Mouse (Mus musculus) midbrain, embryonic 16.5 days (tissue): ENCODE data around the gene Fzr1. TPM values are rescaled to one million over a fixed set of nuclear protein-coding genes. Genes with fewer than 3 reads are reported as not detected.

Experiments used
- ATAC-seq: fragments of 200-750 bp; cut with Nextera tagmentation; 2 replicates; pipeline ENCODE4 v1.8.0; 2017; ENCODE audit warnings: moderate TSS enrichment
- H3K27ac ChIP-seq: fragments of 300-500 bp; sonication (generic); 2 replicates; pipeline ENCODE4 v1.5.1; 2014; ENCODE audit warnings: mild to moderate bottlenecking, low read length, mixed read lengths
- H3K27me3 ChIP-seq: fragments of 300-500 bp; sonication (generic); 2 replicates; pipeline ENCODE4 v1.6.1; 2014; ENCODE audit warnings: low read depth, low read length, mixed read lengths; ENCODE audit not compliant: control insufficient read depth, insufficient read depth
- H3K36me3 ChIP-seq: fragments of 300-500 bp; sonication (generic); 2 replicates; pipeline ENCODE4 v1.6.1; 2014; ENCODE audit warnings: mild to moderate bottlenecking, low read length, moderate library complexity, mixed read lengths; ENCODE audit not compliant: control insufficient read depth, insufficient read depth
- H3K4me1 ChIP-seq: fragments of 300-500 bp; sonication (generic); 2 replicates; pipeline ENCODE4 v1.6.1; 2014; ENCODE audit warnings: mild to moderate bottlenecking, low read length, mixed read lengths; ENCODE audit not compliant: control insufficient read depth, insufficient read depth
- H3K4me2 ChIP-seq: fragments of 300-500 bp; sonication (generic); 2 replicates; pipeline ENCODE4 v1.6.1; 2014; ENCODE audit warnings: mild to moderate bottlenecking, low read length, mixed read lengths
- H3K4me3 ChIP-seq: fragments of 300-500 bp; sonication (generic); 2 replicates; pipeline ENCODE4 v1.5.1; 2014; ENCODE audit warnings: low read depth, mild to moderate bottlenecking, low read length, moderate library complexity, mixed read lengths
- H3K9ac ChIP-seq: fragments of 300-500 bp; sonication (generic); 2 replicates; pipeline ENCODE4 v1.6.1; 2014; ENCODE audit warnings: low read depth, low read length, mixed read lengths
- H3K9me3 ChIP-seq: fragments of 300-500 bp; sonication (generic); replicated peaks from 2 replicates; pipeline ENCODE4 v1.6.1; 2014; ENCODE audit warnings: mild to moderate bottlenecking, low read length, mixed read lengths; ENCODE audit not compliant: control insufficient read depth, poor library complexity, severe bottlenecking
- WGBS: fragments of 180-500 bp; shearing (Covaris S2); extraction: QIAGEN DNeasy Blood & Tissue Kit; methylation state at CpG from one replicate; pipeline ENCODE4 v1.1.7; 2014; 5-methylcytosine and 5-hydroxymethylcytosine counted together
- polyA plus RNA-seq: library from polyadenylated mRNA; unstranded; fragments of >200 nt; fragmentation: Nextera tagmentation; extraction: Ambion mirVana; gene quantifications from 2 replicates; pipeline ENCODE4 v1.2.1, GENCODE M21; 2015

Gene Fzr1
- polyA plus RNA-seq, result 145 and 146 TPM in 2 replicates

DNA sequence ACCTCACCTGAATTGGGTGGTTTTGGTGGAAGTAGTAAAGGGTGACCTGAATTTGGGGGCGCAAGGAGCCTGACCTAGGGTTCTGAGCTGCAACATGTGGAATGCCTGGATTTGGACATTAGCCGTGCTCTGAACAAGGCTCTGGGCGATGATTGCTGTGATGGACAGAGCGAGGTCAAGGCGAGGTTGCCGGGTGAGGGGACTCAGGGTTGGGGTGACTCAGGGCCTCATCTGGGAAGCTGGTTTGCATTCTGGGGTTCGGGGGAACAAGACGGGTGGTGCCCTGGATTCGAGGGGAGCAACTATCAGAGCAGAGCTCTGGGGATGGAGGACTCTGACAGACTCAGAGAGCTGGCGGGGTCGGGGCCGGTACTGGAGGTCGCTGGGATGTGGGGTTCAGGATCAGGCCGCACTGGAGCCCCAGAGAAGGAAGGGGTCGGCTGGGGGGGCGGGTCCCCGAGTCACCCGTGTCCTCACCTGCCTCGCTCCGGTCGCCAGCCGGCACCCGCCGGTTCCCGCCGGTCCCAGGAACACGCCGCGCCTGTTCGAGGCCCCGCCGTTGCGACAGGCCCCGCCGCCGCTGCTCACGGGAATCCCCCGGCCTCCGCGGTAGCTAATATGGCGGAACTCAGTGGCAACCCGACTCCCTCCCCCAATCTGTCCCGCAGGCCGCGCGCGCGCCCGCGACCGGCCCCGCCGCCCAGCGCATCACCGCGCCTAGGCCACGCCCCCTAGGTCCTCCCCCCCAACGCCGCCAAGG lies at the start of gene Fzr1:
Gene Fzr1, minus strand, starts transcription at position 724 of the 760 bp plus-strand sequence.
- peak within 1 kb of the TSS; percentile 94 for H3K4me2 ChIP-seq
- peak within 1 kb of the TSS; percentile 90 for H3K9ac ChIP-seq
- H3K36me3 ChIP-seq, result peaks cover 2% of the 10 kb centered on the region; the same call in 1 of the 2 replicates
- peak; percentile 61 for ATAC-seq
- H3K27ac ChIP-seq, result peak within 1 kb of the TSS; percentile 84
- H3K4me3 ChIP-seq, result peak within 1 kb of the TSS; percentile 79
- H3K9me3 ChIP-seq, result no peaks in the 10 kb centered on the region
- H3K27me3 ChIP-seq, result no peaks in the 10 kb centered on the region
- 2% methylated on average over 35 of the region's 59 CpGs for WGBS
- H3K4me1 ChIP-seq, result peaks cover 24% of the 10 kb centered on the region

DNA sequence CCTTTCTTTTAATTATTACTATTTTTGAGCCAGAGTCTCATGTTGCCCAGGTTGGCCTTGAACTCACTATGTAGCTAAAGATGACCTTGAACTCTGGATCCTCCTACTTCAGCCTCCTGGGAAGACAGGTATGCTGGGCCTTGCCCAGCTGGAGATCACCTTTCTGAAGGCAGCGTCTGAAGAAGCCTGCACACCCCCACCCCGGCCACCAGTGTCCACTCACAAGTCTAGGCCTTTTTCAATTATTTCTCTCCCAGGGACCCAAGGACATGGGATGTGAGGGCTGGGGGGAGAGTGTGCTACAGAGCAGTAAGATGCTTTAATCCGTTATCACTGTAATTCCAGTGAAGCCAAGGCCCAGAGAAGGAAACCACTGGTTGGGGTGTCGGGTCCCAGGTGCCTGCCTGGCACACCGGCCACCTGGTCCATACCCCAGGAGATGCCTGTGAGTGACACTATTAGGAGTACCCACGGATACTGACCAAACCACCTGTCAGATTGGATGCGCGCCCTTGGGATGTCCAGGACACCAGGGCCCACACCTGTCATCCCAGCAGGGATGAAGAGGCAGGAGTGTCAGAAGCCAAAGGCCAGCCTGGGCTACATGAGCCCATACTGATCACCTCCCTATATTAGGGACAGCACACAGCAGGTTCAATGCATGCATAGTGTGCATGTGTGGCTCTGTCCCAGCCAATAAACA lies 49.6 kb upstream of the Fzr1 start:
- H3K9ac ChIP-seq, result no peak overlapping the region
- no peak for ATAC-seq
- peaks cover 48% of the 10 kb centered on the region for H3K4me1 ChIP-seq
- no peak overlapping the region for H3K27ac ChIP-seq
- WGBS, result 73% methylated on average over 8 of the region's 8 CpGs
- H3K27me3 ChIP-seq, result peaks cover 14% of the 10 kb centered on the region
- no peak overlapping the region for H3K4me2 ChIP-seq
- H3K9me3 ChIP-seq, result no peaks in the 10 kb centered on the region
- H3K4me3 ChIP-seq, result no peak overlapping the region
- H3K36me3 ChIP-seq, result no peaks in the 10 kb centered on the region

DNA sequence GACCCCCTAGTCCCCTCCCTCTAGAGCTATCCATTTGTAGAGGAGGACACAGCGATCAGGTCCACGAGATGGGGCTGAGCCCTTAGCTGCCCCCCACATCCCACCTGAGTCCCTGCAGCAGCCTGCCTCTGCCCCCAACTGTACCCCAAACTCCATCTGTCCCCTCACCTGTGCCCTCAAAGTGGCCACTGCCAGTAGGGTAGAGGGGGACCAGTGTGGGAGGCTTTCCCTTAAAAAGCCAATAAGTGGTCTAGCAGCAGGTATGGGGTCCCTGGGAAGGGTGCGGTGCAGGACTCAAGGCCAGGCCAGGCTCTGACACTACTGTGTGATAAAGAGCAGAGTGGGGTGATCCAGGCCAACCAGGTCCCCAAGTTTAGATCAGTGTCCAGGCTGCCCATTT lies 49.0 kb upstream of the Fzr1 start:
- H3K27ac ChIP-seq, result no peak overlapping the region

DNA sequence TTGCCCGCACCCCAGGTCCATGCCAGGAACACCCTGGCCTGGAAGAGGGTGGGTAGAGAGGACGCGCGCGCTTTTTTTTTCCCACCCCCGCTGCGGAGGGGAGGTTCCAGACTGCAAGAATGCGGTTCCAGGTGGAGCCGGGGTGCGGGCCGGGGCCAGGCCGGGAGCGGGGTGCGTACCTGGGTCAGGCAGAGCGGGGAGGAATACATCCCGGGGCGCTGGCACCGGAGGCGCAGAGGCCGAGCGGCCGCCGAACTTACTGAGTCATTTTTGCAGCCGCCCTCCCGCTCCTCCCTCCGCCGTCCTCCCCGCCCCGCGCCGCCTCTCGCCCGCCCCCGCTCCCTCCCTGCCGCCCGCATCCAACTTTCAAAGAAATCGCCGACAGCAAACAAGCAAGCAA lies 48.6 kb upstream of the Fzr1 start:
- H3K36me3 ChIP-seq, result no peaks in the 10 kb centered on the region
- ATAC-seq, result no peak
- H3K4me2 ChIP-seq, result peak overlapping the region; percentile 67
- peaks cover 14% of the 10 kb centered on the region for H3K27me3 ChIP-seq
- no peaks in the 10 kb centered on the region for H3K9me3 ChIP-seq
- H3K4me1 ChIP-seq, result peaks cover 45% of the 10 kb centered on the region
- H3K9ac ChIP-seq, result peak overlapping the region; percentile 59
- H3K4me3 ChIP-seq, result peak overlapping the region; percentile 41
- no peak overlapping the region for H3K27ac ChIP-seq
- WGBS, result under 1% methylated on average over 28 of the region's 38 CpGs

More for the DNA sequence above, 49.0 kb upstream of the Fzr1 start:
- peak overlapping the region; percentile 41 for H3K4me3 ChIP-seq
- no peak for ATAC-seq
- H3K4me2 ChIP-seq, result peak overlapping the region; percentile 67
- H3K27me3 ChIP-seq, result peaks cover 14% of the 10 kb centered on the region
- no peaks in the 10 kb centered on the region for H3K9me3 ChIP-seq
- peak overlapping the region; percentile 59; the same call in 1 of the 2 replicates for H3K9ac ChIP-seq
- peaks cover 45% of the 10 kb centered on the region for H3K4me1 ChIP-seq
- H3K36me3 ChIP-seq, result no peaks in the 10 kb centered on the region
- 32% methylated on average over 3 of the region's 3 CpGs for WGBS

DNA sequence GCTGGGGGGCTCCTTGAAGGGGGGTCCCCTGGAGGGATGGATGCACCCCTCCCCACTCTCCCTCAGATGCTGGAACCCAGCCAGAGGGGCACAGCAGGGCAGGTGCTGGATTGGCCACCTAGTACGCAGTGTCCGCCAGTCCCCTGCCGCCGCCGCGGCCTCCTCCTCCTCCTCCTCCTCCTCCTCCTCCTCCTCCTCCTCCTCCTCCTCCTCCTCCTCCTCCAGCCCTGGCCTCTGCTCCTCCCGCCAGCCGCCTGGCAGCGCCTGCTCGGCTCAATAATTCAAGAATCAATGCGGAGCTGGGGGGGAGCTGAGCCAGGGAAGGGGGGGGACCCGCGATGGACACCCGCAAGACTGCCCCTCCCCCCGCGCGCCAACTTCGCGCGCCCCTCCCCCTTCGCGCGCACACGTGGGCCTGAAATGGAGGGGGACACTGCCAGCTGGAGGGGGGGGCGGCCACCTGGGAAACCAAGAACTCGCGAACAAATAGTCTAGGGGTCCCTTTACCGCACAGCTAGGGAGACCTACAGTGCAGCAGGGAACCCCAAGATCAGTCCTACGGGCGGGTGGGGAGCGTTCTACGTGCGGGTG lies 47.9 kb upstream of the Fzr1 start:
- Histone ChIP-seq H3K9me3 (no peaks in the 10 kb centered on the region), H3K4me2 (peak overlapping the region; percentile 67), H3K4me1 (peaks cover 39% of the 10 kb centered on the region), H3K27me3 (peaks cover 14% of the 10 kb centered on the region), H3K36me3 (no peaks in the 10 kb centered on the region), H3K9ac (peak overlapping the region; percentile 59), H3K27ac (no peak overlapping the region), H3K4me3 (peak overlapping the region; percentile 41)
- no peak for ATAC-seq
- 0% methylated on average over 16 of the region's 33 CpGs for WGBS

DNA sequence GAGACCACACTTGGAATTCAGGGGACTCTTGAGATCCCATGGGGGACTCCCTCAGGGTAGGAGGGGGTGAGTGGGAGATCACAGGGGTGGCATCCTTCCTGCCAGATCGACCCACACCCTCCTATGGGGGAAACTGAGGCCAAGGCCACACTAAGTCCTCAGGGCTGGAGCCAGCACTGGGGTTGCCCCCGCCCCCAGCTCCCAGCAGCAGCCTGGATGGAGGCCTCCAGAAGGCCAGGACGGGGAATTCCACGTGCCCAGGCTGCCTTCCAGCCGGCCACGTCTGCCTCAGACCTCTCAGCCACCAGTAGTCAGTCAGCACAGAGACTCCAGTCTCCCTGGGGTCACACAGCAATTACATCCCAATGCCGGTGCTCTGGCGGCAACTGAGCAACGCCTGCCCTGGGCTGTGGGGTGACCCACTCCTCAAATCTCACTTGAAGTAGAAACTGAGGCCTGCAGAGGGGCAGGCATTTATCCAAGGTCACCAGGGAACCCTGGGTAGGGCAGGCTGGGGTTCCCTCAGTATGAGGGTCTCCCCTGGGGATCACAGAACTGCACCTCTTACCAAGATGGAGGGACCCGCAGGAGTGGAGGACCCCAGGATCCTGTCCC lies 47.0 kb upstream of the Fzr1 start:
- no peak for ATAC-seq
- Histone ChIP-seq H3K27me3 (peaks cover 14% of the 10 kb centered on the region), H3K4me2 (peak overlapping the region; percentile 14; the same call in 1 of the 2 replicates), H3K9ac (peak overlapping the region; percentile 30), H3K9me3 (no peaks in the 10 kb centered on the region), H3K4me1 (peaks cover 39% of the 10 kb centered on the region), H3K36me3 (peaks cover 1% of the 10 kb centered on the region; the same call in 1 of the 2 replicates), H3K27ac (no peak overlapping the region), H3K4me3 (no peak overlapping the region)
- 28% methylated on average over 10 of the region's 10 CpGs for WGBS

DNA sequence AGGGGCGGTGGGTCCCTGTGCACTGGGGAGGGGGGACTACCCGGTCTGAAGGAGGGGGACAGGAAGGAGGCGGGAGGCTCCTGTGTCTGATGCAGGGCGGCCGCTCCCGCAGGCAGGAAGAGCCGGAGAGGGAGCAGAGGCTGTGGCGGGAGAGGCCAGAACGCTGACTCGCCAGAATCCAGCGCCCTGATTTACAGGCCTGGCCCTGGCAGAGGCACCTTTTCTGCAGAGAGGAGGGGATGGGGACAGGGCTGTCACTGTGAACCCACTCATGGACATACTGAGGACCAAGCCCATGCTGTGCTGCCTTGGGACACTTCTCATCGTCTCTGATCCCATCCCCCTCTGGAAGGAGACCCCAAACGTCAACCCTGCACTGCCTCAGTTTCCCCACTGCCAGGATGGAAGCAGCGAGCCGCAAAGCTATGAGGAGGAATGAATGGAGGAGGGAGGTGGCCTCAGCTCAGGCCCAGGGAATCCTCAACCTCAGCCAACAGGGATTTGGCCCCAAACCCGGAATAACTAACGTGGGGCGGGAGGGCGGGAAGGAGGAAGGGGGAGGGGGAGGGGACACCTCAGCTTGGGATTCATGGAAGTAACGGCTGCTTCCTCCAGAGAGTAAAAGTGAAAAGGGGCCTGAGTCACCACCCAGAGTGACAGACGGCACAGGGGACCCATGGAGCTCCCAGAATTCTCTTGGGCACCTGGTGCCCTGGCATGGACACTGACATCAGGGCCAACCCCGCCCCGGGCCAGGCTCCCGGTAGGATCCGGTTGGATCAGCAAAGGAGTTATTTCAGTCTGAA lies 46.1 kb upstream of the Fzr1 start:
- H3K36me3 ChIP-seq, result peaks cover 7% of the 10 kb centered on the region; the same call in 1 of the 2 replicates
- peaks cover 35% of the 10 kb centered on the region for H3K4me1 ChIP-seq
- 6% methylated on average over 23 of the region's 25 CpGs for WGBS
- peaks cover 14% of the 10 kb centered on the region for H3K27me3 ChIP-seq
- H3K4me2 ChIP-seq, result peak overlapping the region; percentile 17; the same call in 1 of the 2 replicates
- ATAC-seq, result no peak
- H3K9ac ChIP-seq, result no peak overlapping the region
- H3K4me3 ChIP-seq, result no peak overlapping the region
- H3K9me3 ChIP-seq, result no peaks in the 10 kb centered on the region
- H3K27ac ChIP-seq, result no peak overlapping the region
